Mouse (Mus musculus) mesoderm, embryonic 11.5 days (tissue): ENCODE measurements around the gene Olfr1330.
"Not testable (repeated sequence)": the region's sequence is repeated elsewhere in the genome, so short reads cannot be mapped to it uniquely, and the experiment has no call there.

Experiments used
- DNase-seq: peaks from one replicate; pipeline ENCODE4 v3.0.0-alpha.2; 2012; ENCODE audit warnings: low read depth, low spot score

Gene Olfr1330

DNA sequence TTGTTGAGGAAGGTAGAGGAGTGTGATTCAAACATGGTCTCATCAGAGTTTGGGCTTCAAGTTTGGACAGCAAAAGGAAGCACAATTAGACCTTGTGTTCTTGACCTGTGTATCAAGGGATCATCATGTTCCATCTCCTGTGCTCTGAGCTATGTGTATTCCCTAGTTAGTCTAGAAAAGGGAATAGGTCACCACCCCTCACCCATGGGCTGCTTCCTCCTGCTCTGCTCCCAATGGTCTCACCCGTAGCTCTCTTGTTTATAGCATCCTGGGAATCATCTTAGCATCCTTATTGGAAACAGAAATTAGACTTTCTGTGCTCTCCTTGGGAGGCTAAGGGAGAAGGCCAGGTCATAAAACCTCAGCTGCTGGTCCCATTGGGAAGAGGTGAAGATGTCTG lies at the start of gene Olfr1330:
Olfr1330 (plus strand) TSS at position 301 of the 400 bp plus-strand sequence.
- no peak for DNase-seq

DNA sequence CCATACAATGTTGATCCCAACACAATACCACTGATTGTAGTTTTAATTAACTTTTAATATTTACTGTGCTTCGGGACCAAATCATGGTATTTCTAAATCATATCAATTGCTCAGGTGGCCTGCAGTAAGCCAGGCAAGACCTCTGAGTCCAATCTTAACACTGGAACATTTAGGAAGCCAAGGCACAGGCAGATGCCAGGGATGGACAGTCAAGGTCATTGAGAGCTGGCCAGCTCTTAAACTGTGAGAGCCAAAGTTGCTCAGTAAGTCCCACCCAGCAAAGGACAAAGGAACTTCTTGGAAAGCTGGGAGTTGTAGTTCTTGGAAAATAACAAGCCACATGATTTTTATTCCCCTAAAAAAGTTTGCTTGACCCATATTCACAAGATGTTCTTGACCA lies 26.6 kb upstream of the Olfr1330 start:
- no peak for DNase-seq

DNA sequence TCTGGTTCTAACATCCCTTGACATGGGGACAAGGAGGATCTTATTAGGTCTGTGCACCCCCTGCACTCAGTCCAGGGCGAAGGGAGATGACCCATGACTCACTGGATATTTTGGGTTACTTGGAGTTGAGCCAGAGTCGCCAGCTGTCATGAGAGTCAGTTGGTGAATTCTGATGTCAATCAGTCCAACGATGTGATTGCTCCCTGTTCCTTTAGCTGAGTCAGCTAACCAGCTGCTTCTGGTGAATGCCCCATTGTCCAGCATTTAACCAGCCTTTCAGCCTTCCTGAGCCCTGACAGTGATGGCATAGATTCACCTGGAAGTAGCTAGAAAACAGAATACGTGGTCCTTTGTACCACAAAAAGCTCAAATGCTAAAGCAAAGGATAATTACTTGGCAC lies 25.7 kb upstream of the Olfr1330 start:
- DNase-seq, result no peak

DNA sequence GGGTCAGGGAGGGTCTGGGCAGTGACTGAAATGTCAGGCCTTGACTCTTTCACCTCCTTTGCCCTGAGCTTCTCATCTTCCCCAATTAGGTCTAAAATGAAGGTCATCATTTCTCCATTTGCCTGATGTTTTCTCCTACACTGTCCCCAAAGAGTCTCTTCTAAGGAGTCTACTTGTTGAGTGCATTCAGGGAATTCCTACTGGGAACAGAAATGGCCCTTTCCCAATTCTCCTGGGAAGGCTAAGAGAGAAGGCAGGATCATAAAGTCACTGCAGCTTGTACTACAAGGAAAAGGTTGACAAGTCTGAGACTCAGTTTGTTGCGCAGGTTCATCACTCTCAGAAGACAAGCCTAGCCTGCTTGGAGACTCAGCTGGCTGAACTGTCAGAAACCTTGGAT lies 24.0 kb upstream of the Olfr1330 start, which contains the start of gene Olfr1331:
Olfr1331 (plus strand) TSS at position 301 of the 400 bp plus-strand sequence.
- DNase-seq, result no peak

- DNase-seq, result no peak
These were observed 20.8 kb upstream of the Olfr1330 start for GRCm38 (mm10) chr4:118867566-118867965.

- no peak for DNase-seq
These were observed 13.6 kb downstream of the Olfr1330 start for GRCm38 (mm10) chr4:118901981-118902380.

- DNase-seq, result not testable (repeated sequence)
These were observed 29.0 kb downstream of the Olfr1330 start, which contains the start of gene Olfr1329 for GRCm38 (mm10) chr4:118917365-118917764. Gene Olfr1329 (minus strand): TSS chr4:118917465.

- DNase-seq, result not testable (repeated sequence)
These were observed 42.9 kb downstream of the Olfr1330 start for GRCm38 (mm10) chr4:118931326-118931725.

- DNase-seq, result no peak
These were observed 50.1 kb downstream of the Olfr1330 start, which contains the start of gene Olfr1328 for GRCm38 (mm10) chr4:118938512-118938911. Gene Olfr1328 (minus strand): TSS chr4:118938612.
